Mouse (Mus musculus) neural tube, embryonic 15.5 days (tissue): Measurements from ENCODE around the gene Ccdc146. TPM values are rescaled to one million over a fixed set of nuclear protein-coding genes. Genes with fewer than 3 reads are reported as not detected.
"Not testable (repeated sequence)": the region's sequence is repeated elsewhere in the genome, so short reads cannot be mapped to it uniquely, and the experiment has no call there.

Source experiments
- ATAC-seq: fragments of 200-750 bp; cut with Nextera tagmentation; 2 replicates; pipeline ENCODE4 v1.8.0; 2017; ENCODE audit warnings: mild to moderate bottlenecking, moderate TSS enrichment, moderate library complexity; ENCODE audit not compliant: low FRiP score
- H3K27ac ChIP-seq: fragments of 300-500 bp; sonication (generic); replicated peaks from 2 replicates; pipeline ENCODE4 v1.5.1; 2015; ENCODE audit warnings: mild to moderate bottlenecking, inconsistent platforms
- H3K27me3 ChIP-seq: fragments of 300-500 bp; sonication (generic); replicated peaks from 2 replicates; pipeline ENCODE4 v1.6.1; 2015; ENCODE audit warnings: inconsistent platforms
- H3K36me3 ChIP-seq: fragments of 300-500 bp; sonication (generic); 2 replicates; pipeline ENCODE4 v1.6.1; 2015; ENCODE audit warnings: inconsistent platforms
- H3K4me1 ChIP-seq: fragments of 300-500 bp; sonication (generic); 2 replicates; pipeline ENCODE4 v1.6.1; 2015; ENCODE audit warnings: inconsistent platforms
- H3K4me2 ChIP-seq: fragments of 300-500 bp; sonication (generic); 2 replicates; pipeline ENCODE4 v1.6.1; 2015; ENCODE audit warnings: inconsistent platforms, mild to moderate bottlenecking, moderate library complexity
- H3K4me3 ChIP-seq: fragments of 300-500 bp; sonication (generic); replicated peaks from 2 replicates; pipeline ENCODE4 v1.5.1; 2015; ENCODE audit warnings: mild to moderate bottlenecking, inconsistent platforms
- H3K9ac ChIP-seq: fragments of 300-500 bp; sonication (generic); replicated peaks from 2 replicates; pipeline ENCODE4 v1.6.1; 2015; ENCODE audit warnings: mild to moderate bottlenecking, inconsistent platforms
- H3K9me3 ChIP-seq: fragments of 300-500 bp; sonication (generic); replicated peaks from 2 replicates; pipeline ENCODE4 v1.6.1; 2016; ENCODE audit warnings: inconsistent platforms
- WGBS: fragments of 180-500 bp; shearing (Covaris S2); methylation state at CpG from one replicate; pipeline ENCODE4 v1.1.7; 2015; ENCODE audit warnings: mixed read lengths; 5-methylcytosine and 5-hydroxymethylcytosine counted together
- polyA plus RNA-seq: library from polyadenylated mRNA; unstranded; fragments of >200 nt; fragmentation: Nextera tagmentation; extraction: Ambion mirVana; gene quantifications from 2 replicates; pipeline ENCODE4 v1.2.1, GENCODE M21; 2015

The Ccdc146 gene
- polyA plus RNA-seq, 1 experiment from 2014 or later: 0.49 TPM

DNA sequence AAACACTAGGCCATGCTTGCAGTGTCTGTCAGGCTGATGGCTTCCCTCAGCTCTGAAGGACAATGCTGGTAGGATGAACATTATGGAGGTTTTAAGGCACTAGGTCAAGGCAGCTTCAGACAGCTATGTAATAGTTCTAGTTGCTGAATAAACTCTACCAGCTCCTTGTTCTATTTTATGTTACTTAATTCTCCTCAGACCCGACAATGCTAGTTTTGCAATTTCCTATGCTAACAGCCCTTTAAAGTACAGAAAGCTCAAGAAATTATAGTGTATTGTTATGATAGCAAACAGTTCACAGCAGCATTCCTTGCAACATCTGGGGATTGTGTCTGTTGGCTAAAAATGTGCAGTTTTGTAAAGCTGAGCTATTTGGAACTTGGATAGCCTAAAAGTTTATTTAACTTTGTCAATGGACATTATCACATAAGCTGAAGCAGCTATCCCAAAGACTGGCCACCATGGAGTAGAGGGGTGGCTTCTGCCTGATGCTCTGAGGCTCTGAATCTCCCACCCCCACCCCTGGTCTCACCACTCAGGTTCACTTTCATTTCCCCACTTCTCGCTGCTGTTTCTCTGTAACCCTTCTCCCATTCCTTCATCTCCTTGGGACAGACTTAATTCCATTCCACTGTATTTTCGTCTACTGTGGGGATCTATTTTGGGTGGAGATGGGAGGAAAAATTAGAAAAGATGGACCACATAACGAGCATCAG, 58.0 kb downstream of the Ccdc146 start:
- H3K4me1 ChIP-seq: no peaks in the 10 kb centered on the region
- no peaks in the 10 kb centered on the region for H3K9me3 ChIP-seq
- WGBS: 76% methylated on average over 4 of the region's 4 CpGs

DNA sequence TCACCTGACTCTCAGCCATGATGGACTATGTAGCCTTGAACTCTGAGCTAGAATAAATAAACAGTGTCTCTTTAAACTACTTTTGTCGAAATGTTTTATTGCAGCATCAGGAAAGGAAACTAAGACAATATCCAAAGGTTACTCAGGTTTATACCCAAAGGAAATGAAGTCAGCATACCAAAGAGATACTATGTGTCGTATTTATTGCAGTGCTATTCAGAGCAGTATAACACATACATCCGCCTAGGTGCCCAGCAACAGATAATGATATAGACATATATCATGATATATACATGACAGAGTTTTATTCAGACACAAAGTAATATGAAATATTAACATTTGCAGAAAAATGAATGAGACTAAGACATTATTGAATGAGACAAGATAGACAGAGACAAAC, 61.1 kb downstream of the Ccdc146 start:
- H3K27me3 ChIP-seq: no peaks in the 10 kb centered on the region
- no peak overlapping the region for H3K4me2 ChIP-seq
- no peaks in the 10 kb centered on the region for H3K9me3 ChIP-seq
- 79% methylated on average over 3 of the region's 3 CpGs for WGBS
- H3K27ac ChIP-seq: no peak overlapping the region
- H3K36me3 ChIP-seq: no peaks in the 10 kb centered on the region
- H3K4me1 ChIP-seq: no peaks in the 10 kb centered on the region
- H3K9ac ChIP-seq: no peak overlapping the region
- H3K4me3 ChIP-seq: no peak overlapping the region
- no peak for ATAC-seq

More for the DNA sequence above, 58.0 kb downstream of the Ccdc146 start:
- Histone ChIP-seq H3K27me3 (no peaks in the 10 kb centered on the region; the same call in 1 of the 2 replicates), H3K4me3 (no peak overlapping the region), H3K4me2 (no peak overlapping the region), H3K36me3 (no peaks in the 10 kb centered on the region), H3K9ac (no peak overlapping the region), H3K27ac (no peak overlapping the region)
- no peak for ATAC-seq

- no peak for ATAC-seq
- H3K4me3 ChIP-seq: no peak overlapping the region
- WGBS: 82% methylated on average over 3 of the region's 3 CpGs
- H3K4me1 ChIP-seq: peaks cover 7% of the 10 kb centered on the region
- no peaks in the 10 kb centered on the region for H3K36me3 ChIP-seq
- no peak overlapping the region for H3K27ac ChIP-seq
- H3K9me3 ChIP-seq: no peaks in the 10 kb centered on the region
- no peak overlapping the region for H3K4me2 ChIP-seq
- no peak overlapping the region for H3K9ac ChIP-seq
- H3K27me3 ChIP-seq: no peaks in the 10 kb centered on the region
Measured at GRCm38 (mm10) chr5:21358648-21359047, 65.8 kb downstream of the Ccdc146 start.

DNA sequence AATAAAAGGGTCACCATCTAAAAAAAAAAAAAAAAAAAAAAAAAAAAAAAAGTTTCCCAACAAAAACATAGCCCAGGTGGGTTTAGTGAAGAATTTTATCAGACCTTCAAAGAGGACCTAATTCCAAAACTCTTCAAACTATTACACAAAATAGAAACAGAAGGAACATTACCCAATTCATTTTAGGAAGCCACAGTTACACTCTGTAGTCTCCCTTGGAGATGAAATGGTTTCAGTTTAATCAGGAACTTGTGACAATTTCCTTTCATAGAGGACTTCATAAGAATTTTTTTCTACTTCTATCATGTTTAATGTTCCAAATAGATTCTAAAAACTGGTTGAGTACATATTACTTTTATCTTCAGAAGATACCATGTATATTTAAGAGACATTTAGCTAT, 72.8 kb downstream of the Ccdc146 start:
- H3K9ac ChIP-seq: no peak overlapping the region
- peaks cover 7% of the 10 kb centered on the region for H3K4me1 ChIP-seq
- no peak overlapping the region for H3K4me2 ChIP-seq
- ATAC-seq: no peak
- no peaks in the 10 kb centered on the region for H3K36me3 ChIP-seq
- no peaks in the 10 kb centered on the region for H3K27me3 ChIP-seq
- H3K4me3 ChIP-seq: no peak overlapping the region
- no peak overlapping the region for H3K27ac ChIP-seq
- no peaks in the 10 kb centered on the region for H3K9me3 ChIP-seq

DNA sequence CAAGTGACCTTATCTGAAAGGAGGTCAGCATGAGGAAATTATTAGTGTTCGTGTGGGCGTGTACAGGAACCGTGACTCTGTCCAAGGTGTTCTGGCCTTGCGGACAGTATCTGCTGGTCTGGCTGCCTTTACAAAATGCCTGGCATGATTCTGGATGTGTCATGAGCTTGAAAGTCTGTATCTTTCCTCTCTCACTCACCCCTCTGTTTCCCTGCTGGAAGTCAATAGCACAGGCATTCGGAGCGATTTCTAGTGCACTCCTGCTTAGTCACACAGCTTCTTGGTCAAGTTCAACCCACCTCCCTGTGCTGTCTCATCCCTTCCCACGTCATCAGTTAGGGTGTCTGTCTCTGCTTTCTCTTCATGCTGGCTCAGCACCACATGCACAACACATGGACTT, 76.1 kb downstream of the Ccdc146 start:
- no peak overlapping the region for H3K27ac ChIP-seq
- no peak for ATAC-seq
- H3K4me1 ChIP-seq: no peaks in the 10 kb centered on the region
- no peaks in the 10 kb centered on the region for H3K27me3 ChIP-seq
- H3K9ac ChIP-seq: no peak overlapping the region
- H3K4me3 ChIP-seq: no peak overlapping the region
- WGBS: 94% methylated on average over 7 of the region's 7 CpGs
- no peak overlapping the region for H3K4me2 ChIP-seq
- H3K36me3 ChIP-seq: no peaks in the 10 kb centered on the region
- no peaks in the 10 kb centered on the region for H3K9me3 ChIP-seq

GRCm38 (mm10) chr5:21342265-21342664, 82.2 kb downstream of the Ccdc146 start:
- H3K9me3 ChIP-seq, H3K4me3 ChIP-seq, H3K4me2 ChIP-seq, H3K27ac ChIP-seq, H3K9ac ChIP-seq, H3K36me3 ChIP-seq, ATAC-seq, H3K27me3 ChIP-seq, H3K4me1 ChIP-seq: not testable (repeated sequence)

DNA sequence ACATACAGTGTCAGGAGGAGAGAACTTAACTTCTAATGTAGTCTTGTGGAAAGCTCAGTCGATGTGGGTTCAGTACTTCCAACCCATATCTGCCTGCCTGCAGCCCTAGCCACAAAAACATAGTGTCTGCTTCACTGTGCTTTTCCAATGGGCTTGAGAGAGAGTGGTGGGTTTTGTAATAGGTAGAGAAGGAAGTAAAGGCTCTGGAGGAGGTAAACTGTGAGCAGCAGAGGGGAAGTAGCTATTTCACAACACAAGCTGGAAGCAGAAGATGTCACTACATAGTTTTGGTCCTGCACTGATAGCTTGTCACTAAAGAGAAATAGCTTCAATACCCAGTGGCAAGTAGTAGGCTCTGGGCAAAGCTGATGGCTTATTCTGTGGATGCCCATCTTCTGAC, 92.4 kb downstream of the Ccdc146 start:
- Histone ChIP-seq H3K9me3 (no peaks in the 10 kb centered on the region), H3K27me3 (no peaks in the 10 kb centered on the region), H3K4me3 (no peak overlapping the region), H3K27ac (no peak overlapping the region), H3K36me3 (no peaks in the 10 kb centered on the region), H3K4me2 (no peak overlapping the region), H3K9ac (no peak overlapping the region), H3K4me1 (peaks cover 8% of the 10 kb centered on the region; the same call in 1 of the 2 replicates)
- ATAC-seq: no peak
- WGBS: 86% methylated on average over 1 of the region's 1 CpGs

DNA sequence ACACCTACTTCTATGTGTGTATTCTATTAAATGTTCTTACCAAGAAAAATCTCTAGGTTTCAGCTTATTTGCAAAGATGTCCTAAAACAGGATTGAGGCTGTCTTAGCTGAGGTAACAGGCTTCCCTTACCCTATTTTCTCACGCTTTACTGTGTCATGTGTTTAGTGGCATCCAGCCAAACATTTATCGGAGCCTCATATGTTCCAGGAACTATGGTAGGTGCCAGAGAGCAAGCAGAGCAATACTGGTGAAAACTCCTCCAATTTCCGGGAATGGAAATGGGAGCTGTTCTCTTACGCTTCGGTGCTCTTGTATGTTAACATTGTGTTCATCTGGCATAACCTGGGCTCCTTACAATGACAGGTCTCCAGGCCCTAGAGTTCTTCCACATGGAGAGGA, 92.8 kb downstream of the Ccdc146 start:
- Histone ChIP-seq H3K27ac (no peak overlapping the region), H3K36me3 (no peaks in the 10 kb centered on the region), H3K4me1 (peaks cover 8% of the 10 kb centered on the region; the same call in 1 of the 2 replicates), H3K9ac (no peak overlapping the region), H3K4me3 (no peak overlapping the region), H3K27me3 (no peaks in the 10 kb centered on the region), H3K4me2 (no peak overlapping the region), H3K9me3 (no peaks in the 10 kb centered on the region)
- ATAC-seq: no peak
- 76% methylated on average over 5 of the region's 5 CpGs for WGBS

- WGBS: 51% methylated on average over 11 of the region's 11 CpGs
- Histone ChIP-seq H3K4me2 (no peak overlapping the region), H3K9me3 (no peaks in the 10 kb centered on the region), H3K27ac (0 out of 2 replicates have a peak overlapping the region, but pooled peaks have one; percentile 23), H3K4me1 (peaks cover 8% of the 10 kb centered on the region; the same call in 1 of the 2 replicates), H3K9ac (no peak overlapping the region), H3K4me3 (no peak overlapping the region), H3K36me3 (no peaks in the 10 kb centered on the region), H3K27me3 (no peaks in the 10 kb centered on the region)
- no peak for ATAC-seq
Measured at GRCm38 (mm10) chr5:21329672-21330665, 94.5 kb downstream of the Ccdc146 start.

GRCm38 (mm10) chr5:21328560-21328959, 95.9 kb downstream of the Ccdc146 start:
- no peak for ATAC-seq
- 81% methylated on average over 1 of the region's 1 CpGs for WGBS
- H3K36me3 ChIP-seq: no peaks in the 10 kb centered on the region
- no peak overlapping the region for H3K9ac ChIP-seq
- no peak overlapping the region for H3K4me3 ChIP-seq
- no peaks in the 10 kb centered on the region for H3K27me3 ChIP-seq
- no peaks in the 10 kb centered on the region for H3K9me3 ChIP-seq
- H3K4me2 ChIP-seq: no peak overlapping the region
- H3K27ac ChIP-seq: no peak overlapping the region
- H3K4me1 ChIP-seq: peaks cover 8% of the 10 kb centered on the region; the same call in 1 of the 2 replicates

DNA sequence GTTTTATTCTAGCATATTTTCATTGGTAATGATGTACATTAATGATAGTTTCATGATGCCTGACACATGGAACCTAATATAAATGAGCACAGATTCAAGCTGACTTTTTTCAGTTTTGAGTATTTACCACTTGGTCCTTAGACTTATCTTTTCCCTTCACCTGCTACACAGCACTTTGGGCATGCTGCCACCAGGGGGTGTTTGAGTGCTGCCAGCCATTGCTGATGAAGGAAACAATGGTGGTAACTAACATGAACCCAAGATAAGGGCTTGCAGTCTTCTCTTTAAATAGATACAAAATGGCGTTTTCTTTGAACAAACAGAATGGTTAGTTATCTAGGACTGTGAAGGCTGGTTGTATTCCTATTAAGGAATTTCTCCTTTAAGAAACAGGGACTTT, 98.0 kb downstream of the Ccdc146 start:
- WGBS: 60% methylated on average over 1 of the region's 1 CpGs
- no peak overlapping the region for H3K4me2 ChIP-seq

DNA sequence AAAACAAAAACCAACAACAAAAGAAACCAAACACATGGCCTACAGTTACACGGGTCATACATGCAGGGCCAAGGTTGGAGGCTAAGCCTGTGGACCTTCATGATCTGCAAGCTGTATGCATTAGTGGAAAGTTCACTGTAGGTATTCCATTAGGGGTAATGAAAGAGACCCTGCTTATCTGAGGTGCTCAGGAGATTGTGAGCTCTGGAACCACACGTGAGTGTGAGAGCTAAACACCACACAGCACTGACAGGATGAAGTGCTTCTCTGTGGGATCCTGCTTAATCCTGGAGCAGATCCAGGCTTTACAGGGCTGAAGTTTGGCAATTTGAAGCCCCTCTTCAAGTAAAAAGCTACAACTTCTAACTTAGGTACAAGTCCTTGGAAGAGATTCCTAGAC, 104.3 kb downstream of the Ccdc146 start:
- Histone ChIP-seq H3K36me3 (no peaks in the 10 kb centered on the region), H3K4me3 (no peak overlapping the region), H3K9ac (no peak overlapping the region), H3K27ac (no peak overlapping the region), H3K27me3 (no peaks in the 10 kb centered on the region), H3K9me3 (no peaks in the 10 kb centered on the region), H3K4me1 (no peaks in the 10 kb centered on the region), H3K4me2 (no peak overlapping the region)
- WGBS: 80% methylated on average over 2 of the region's 2 CpGs
- ATAC-seq: no peak

More for the DNA sequence above, 98.0 kb downstream of the Ccdc146 start:
- no peak overlapping the region for H3K9ac ChIP-seq
- no peak overlapping the region for H3K4me3 ChIP-seq
- H3K36me3 ChIP-seq: no peaks in the 10 kb centered on the region
- no peaks in the 10 kb centered on the region for H3K27me3 ChIP-seq
- H3K4me1 ChIP-seq: peaks cover 8% of the 10 kb centered on the region; the same call in 1 of the 2 replicates
- no peak overlapping the region for H3K27ac ChIP-seq
- ATAC-seq: no peak
- no peaks in the 10 kb centered on the region for H3K9me3 ChIP-seq
